Mouse (Mus musculus): Measurements from ENCODE around the gene Xdh. TPM values are rescaled to one million over a fixed set of nuclear protein-coding genes. Genes with fewer than 3 reads are reported as not detected.
"Not testable (repeated sequence)": the region's sequence is repeated elsewhere in the genome, so short reads cannot be mapped to it uniquely, and the experiment has no call there.

Gene Xdh
- total RNA-seq, 2 experiments from 2014 or later, result 130 to 431 TPM

DNA sequence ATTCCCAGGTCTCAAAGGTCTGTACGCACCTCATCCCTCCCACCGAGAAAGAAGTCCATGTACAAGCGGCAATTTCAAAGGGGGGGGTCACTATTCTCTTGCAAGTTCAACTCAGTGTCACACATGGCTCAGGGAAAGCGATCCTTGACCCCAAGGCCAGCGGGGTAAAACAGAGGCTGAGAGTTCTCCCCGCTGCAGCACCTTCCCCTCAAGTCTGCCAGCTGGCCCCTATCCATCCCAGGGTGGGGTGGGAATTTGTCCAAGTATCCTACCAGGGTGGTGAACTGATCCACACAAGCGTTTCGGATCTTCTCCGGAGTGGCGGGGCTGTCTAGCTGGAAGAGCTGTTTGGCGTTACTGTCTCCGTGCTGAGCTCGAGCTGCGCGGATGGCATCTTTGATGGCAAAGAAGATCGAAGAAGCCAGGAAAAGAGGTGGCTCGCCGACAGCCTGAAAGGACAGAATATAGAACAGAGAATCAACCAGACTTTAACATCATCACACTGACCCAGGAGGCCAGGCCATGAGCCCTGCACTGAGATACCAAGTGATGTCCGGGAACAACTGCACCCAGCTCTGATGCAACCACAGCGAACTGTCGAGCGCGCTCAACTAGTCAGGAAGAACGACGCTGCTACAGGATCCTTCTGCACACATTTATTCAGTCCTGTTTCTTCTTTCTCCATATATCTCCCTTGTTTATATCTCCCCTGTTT is 63.8 kb downstream of the Xdh start:
- peak in 1 of 2 experiments; percentile 37 for DNase-seq (ENCODE audit: low spot score in 2 of 2)

DNA sequence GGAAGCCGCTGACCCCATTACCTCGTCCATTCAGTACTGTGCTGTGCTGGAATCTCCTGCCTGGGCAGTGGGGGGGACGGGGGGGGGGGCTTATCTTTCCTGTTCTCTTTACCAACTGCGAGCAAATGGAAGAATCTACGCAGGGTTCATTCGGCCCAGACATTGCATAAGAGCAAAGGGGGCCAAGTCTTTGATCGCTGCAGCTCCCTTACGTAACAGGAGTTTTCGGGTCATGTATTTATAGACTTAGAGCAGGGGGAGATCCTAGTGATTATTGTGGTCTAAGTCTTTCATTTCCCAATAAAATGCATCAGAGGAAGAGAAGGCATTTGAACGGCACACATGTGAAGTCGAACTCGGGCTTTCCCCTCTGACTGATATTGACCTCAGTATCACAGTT is 66.7 kb downstream of the Xdh start:
- no peak for DNase-seq (ENCODE audit: low spot score in 2 of 2)

DNA sequence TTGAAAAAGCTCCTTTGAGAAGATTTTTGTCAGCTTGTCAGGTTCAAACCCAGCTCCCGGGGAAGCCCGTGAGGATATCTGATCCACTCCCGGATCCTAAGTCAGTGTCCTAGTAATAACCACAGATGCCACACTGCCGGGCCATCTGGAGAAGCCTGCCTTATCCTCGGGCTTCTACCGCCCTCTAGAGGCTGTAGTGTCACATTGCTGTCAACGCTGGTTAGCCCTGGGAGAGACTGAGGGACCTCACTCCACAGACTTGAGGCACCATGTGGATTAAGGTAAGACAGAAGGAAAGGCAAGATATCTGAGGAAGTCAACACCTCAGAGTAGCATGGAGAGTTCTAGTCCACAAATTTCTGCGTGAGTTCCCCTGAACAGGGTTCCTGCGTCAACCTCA is 67.8 kb downstream of the Xdh start:
- peak; percentile 67 to 69 for DNase-seq (ENCODE audit: low spot score in 2 of 2)

DNA sequence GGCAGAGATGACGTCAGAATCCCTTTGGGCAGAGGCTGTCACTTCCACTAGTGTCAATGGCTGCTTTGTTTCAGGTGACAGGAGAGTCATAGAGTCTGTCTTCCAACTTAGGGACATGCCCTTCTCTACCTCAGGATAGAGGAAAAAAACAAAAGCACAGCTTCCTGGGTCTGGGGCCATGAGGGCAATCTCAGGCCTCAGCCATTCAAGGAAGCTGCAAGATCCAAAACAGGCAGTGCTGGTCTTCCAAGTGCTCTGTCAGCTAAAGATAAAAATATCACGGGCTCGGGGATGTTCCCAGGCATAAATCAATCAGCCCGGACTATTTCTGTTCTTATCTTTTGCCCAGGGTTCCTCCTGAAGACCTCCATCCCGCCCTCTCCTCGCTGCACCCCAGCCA is 68.7 kb downstream of the Xdh start:
- no peak for DNase-seq (ENCODE audit: low spot score in 2 of 2)

DNA sequence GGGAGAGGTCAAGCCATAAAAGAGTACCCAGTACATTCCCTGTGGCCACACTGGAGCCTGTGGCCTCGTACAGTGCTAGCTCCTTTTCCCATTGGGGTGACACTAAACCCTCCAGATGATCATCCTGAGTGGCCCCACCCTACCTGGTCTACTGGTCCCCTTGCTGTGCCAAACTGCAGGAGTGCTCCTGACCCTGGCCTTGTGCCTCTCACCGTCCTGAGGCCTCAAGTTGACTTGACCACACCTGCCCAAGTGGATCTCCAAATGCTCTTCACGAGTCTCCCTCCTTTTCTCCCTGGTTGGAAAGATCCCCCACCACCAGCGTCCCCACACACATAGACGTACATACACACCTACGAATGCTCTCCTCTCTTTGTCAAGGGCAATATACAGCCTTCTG is 69.7 kb downstream of the Xdh start:
- DNase-seq (ENCODE audit: low spot score in 2 of 2), result no peak

DNA sequence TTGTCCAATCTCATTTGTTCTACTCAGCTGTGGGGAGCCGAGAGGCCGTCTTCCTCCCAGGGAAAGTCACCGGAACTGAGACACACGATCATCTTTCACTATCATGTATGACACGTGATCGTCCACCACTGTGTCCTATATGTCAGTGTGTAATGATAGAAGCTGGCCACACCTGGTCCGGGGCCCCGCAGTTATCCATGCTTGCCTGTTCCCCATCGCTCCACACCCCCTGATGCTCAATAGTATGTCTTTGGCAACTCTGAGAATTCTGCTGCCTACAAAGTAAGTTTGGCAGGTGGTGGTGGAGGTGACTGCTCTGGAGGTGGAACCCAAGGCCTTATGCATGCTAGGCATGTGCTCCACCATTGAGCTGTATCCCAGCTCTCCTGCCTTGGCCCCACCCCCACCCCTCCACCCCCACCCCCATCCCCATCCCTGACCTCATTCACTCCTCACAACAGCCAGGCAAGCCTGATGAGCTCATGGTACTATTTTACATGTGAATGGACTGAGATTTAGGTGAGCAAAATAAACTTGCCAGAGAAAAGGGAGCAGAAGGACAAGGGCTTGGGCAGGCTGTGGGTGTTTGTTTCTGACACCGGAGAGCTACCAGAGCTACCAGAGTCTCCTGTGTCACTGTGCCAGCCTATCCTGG is 70.6 kb downstream of the Xdh start:
- DNase-seq (ENCODE audit: low spot score in 2 of 2), result no peak

DNA sequence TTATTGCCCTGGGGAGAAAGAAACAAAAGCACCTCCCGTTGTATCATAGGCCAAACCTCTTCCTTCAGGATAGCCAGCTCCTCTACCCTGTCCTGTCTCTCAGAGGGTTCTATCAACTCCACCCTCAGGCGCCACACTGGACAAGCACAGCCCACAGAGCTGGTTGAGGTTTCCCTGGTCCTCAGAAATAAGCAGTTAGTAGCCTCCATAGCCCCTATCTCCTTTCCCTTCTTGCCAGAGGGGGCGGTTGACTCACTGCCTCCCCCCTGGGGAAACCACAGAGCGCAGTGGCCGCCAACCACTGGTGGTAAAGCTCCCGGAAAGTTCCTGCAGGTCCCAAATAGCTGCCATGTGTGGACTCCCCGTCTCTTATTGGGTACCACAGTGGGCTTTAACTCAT is 74.3 kb downstream of the Xdh start:
- no peak for DNase-seq (ENCODE audit: low spot score in 2 of 2)

DNA sequence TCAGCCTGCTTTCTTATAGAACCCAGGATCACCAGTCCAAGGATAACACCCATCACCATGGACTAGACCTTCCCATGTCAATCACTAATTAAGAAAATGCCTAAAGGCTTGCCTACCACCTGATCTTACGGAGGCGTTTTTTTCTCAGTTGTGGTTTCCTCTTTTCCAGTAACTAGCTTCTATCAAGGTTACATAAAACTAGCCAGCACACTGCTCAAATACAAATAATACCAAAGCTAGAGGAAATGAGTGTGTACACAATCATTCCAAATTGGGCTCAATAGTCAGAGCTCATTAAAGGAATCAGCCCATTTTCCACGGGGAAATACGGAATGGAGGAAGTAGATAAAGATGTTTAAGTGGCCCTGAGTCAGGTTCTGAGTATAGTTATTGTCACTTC is 74.7 kb downstream of the Xdh start:
- no peak for DNase-seq (ENCODE audit: low spot score in 2 of 2)

DNA sequence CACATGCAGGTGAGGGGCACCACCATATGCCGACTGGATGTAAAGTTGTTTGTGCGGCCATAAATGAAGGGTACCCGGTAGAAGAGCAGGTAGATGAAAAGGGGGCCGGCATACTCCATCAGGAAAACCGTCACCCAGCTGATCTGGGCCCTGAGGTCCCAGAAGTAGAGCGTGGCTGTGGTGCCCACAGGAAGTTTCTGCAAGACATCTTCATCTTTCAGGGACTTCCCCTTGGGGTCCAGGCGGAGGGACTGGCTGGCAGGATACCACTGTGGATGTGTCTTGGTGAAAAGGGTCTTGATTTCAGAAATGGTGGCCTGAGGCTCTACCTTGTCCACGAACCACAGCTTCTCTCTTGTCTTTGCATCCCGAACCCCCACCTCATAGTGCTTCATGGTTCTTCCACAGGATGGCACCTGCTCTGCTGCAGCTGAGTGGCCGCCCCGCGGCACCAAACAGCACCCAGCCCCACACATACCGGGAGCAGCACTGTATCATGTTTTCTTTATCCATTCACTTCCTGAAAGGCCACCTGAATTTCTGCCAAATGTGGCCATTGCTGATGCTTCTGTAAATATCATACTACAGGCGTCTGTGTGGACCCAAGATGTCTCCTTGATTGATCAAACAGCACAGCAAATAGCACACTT is 78.9 kb downstream of the Xdh start:
- no peak for DNase-seq (ENCODE audit: low spot score in 2 of 2)

DNA sequence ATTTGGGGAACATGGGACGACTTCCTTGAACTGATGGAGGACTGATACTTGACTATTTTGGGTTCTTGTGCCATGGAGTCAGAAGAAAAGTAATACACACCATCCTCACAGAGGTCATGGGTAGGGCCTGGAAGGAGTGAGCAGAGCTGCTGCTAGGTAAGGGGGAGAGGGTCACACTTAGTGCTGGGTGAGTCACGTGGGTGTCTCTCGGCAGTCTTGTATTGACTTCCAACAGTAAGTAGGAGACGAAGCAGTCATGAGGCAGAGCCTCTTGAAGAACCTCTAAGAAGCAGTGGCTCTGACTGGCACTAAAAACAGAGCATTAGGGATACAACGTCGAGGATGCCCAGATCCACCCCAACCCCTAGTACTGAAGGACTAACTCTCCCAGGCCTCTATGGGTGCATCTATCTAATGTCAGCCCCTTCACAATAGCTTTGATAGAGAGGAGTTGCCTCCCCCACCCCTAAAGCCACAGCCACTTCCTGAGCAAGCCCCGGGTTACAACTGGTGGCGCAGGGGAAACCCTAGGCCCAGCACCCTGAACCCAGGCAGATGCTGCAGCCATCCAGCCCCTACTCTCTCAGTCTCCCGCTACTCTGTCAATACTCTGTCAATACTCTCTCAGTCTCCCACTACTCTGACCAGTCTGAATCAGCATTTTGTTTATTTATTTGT is 80.8 kb downstream of the Xdh start:
- no peak for DNase-seq (ENCODE audit: low spot score in 2 of 2)

DNA sequence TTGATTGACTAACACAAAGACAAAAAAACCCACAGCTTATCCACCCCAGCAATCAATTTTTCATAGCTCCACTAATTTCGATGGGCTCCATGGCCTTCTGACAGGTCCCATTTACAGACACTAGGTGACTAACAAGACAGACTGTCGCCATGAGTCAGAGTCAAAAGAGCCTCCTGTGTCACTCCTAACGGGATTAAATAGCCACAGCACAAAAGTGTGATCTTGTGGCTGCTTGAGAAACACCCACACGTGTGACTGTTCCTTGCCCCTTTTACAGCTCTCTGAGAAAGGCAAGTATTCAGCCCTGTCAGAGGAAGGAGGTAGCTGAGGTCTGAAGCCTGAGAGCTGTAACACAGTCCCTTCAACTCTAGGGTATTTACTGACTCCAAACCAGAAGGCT is 96.3 kb downstream of the Xdh start:
- DNase-seq (ENCODE audit: low spot score in 2 of 2), result no peak

DNA sequence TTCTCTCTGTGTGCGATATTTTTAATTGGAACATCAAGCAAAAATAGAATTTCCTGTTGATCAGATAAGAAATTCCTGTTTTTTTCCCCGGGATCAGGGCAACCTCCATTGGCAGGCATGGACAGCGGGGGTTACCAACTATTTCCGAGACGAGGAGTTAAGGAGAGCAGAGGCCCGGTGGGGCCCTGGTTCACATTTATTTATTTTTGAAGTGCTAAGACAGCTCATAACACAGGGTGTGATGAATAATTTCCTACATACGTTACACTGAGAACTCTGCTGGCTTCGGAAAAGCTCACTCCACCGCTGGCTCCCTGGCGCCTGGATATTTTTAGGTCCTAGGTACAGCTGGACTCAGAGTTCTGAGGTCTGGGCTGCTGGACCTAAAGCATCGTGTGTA is 97.0 kb downstream of the Xdh start:
- no peak for DNase-seq (ENCODE audit: low spot score in 2 of 2)

DNA sequence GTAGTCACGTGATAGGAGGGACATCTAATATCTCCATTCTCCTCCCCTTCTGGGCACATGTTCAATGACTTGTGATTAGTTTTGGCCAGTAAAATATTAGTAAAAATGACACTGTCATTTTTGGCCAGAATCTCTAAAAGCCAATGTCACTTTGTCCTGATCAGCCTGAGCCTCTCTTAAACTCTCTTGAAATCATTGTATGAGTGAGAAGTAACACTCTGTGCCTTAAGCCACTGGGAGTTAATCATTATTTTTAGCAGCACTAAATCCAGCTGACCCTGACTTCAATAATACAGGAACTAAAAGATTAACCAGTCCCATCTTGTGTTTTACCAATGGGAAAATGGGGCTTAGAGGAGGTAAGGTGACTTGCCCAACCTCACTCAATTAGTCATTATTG is 102.6 kb downstream of the Xdh start:
- no peak for DNase-seq (ENCODE audit: low spot score in 2 of 2)

DNA sequence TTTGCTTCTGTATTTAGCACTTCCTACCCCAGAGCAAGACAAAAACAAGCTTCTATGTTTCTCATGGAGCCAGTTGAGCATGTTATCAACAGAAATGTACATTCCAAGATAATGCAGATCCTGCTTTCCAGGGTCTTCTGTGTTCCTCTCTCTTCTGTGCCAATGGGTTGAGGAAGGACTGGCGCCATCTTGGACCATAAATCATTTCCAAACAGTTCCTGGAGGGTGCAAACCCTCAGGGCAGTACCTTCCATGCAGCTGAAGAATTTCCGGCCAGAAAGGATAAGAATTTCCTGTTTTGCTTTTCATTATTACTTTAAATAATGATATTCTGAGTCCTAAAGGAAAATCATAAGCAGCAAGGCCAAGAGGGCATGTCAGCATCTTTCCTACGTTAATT is 104.4 kb downstream of the Xdh start:
- no peak for DNase-seq (ENCODE audit: low spot score in 2 of 2)

DNA sequence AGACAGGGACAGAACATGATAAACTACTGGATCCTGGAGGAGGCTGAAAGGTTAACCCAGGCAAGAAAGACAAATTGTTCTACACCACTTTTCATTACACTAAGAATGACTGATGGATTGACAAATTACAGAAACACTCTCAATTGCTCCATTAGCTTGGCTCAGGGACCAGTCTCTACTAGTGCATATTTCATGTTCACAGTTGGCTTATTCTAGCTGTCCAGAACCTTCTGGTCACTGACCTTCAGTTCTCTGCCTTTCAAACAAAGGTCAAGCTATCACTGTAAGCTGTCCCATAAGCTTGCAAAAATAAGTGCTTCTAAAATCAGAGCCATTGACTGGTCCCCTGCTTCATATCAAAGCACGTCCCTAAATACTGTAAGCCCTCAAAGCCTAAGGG is 107.0 kb downstream of the Xdh start:
- DNase-seq (ENCODE audit: low spot score in 2 of 2), result no peak

DNA sequence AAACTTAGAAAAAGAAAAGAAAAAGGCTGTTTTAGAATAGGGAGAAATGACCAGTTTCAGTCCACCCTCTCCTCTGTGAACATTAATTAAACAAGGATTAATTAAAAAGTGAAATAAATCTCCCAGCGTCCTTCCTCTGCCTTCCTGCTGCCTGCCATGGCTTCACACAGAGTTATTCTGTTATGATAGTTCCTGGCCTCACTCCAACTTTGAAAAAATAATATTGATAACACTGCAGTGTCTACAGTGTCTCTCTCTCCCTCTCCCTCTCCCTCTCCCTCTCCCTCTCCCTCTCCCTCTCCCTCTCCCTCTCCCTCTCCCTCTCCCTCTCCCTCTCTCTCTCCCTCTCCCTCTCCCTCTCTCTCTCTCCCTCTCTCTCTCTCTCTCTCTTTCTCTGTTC is 110.1 kb downstream of the Xdh start:
- not testable (repeated sequence) for DNase-seq (ENCODE audit: low spot score in 2 of 2)

DNA sequence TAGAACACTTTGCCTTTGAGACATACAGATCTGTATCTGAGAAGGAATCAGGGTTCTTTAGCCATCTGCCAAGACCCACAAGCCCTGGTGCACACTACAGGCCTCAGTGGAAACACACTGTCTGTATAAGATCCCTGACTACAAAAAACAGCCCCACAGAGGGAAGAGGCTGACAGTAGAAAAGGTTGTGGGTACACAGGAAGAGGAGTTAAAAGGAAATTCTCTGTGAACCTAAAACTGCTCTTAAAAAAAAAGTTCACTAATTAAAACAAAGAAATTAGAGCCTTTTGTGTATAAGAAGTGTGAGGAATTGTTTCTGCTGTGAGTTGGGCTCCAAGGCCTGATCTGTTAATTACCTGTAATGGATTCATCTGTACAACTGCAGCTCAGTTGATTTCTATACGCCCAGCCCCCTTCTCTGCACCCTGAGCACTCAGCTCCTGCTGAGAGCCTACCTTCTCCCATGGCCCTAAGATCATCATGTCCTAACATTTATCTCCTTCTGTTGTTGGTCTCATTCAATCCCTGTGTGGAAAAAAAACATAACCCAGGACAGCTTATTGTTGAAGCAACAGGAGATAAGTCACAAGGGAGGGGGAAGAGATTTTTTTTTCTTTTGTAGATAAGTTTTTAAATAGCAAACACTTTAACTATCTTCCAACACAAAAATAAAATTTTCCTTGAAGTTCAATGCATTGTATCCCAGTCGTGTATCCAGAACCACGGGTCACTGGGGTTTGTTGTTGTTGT is 110.7 kb downstream of the Xdh start:
- DNase-seq (ENCODE audit: low spot score in 2 of 2), result no peak

DNA sequence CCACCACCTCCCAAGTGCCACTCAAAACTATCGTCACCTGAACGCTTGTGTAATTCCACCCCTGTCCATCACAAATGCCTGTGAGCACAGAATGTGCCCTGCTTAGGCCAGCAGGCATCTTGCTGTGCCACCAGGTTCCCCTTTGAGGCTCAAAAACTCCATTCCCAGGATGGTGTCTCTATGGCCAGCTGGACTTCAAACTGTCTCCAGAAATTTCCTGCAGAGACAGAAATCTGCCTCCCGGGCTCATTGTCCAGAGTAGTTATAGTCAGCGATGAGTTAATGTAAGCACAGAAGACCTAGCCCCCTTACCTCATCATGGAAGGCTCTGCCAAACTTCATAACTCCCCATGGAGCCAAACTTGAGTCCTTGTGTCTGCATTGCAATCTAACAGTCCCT is 112.8 kb downstream of the Xdh start:
- no peak for DNase-seq (ENCODE audit: low spot score in 2 of 2)

DNA sequence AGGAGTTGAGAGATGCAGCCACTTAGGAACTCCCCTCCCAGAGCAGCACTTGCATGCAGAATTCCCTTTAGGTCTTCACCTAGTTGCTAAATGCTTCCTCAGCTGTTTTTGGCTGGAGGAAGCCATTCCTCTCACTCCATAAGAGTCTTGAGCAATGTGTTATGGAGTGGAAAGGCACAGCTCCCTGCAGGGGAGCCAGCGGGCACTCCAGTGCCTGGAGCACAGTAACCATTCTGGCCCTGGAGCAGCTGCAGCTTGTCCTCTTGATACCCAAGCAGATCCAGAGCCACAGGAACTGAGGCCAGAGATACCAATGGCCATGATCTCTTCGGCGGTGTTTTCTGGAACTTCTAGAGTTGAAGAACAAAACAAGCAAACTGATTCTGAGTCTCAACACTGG is 113.4 kb downstream of the Xdh start:
- no peak for DNase-seq (ENCODE audit: low spot score in 2 of 2)
